Mouse (Mus musculus): ENCODE measurements around the gene Pdzd2.

DNA sequence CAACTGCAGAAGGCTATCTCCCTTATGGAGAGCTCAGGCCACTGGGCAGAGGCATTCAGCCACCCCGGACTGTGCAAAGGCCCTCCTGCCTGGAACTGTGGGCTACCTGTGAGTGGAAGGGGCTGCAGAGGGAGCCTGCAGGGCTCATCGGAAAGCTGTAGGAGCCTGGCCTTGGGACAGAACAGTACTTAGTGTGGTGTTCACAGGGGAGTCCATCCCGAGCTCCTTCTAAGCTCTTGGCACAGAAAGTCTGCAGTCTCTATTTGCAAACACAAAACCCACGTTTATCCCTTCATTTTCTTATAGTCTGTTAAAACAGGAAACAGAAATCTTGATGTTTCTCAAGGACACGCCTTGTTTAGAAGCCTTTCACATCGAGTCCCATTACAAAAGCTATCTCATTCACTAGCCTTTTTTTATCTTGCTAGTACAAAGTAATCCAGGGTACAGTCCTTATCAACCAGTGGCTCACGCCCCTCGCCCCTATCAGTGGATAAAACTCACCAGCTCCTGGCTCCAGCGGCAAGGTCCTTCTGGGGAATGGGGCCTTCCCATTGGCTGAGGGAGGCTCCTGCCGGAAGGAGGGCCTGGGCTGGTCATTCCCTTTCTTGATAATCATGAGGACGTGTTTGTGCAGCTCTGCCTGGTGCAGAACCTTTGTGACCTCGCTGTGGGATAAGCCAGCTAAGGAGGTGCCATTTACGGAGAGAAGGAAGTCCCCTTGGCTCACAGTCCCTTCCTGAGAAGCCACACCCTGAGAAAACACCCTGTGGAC is 372.2 kb downstream of the Pdzd2 start:
- TF ChIP-seq CTCF (IDR thresholded peaks at IDR 0.05; ENCODE audit: low read depth) (0 out of 2 replicates have a peak, but pooled peaks have one; percentile 6), EP300 (IDR thresholded peaks at IDR 0.05; ENCODE audit: low read depth) (peak; percentile 80)
